Mouse (Mus musculus) lung, adult 2 months (tissue): Measurements from ENCODE around the gene Rps28. TPM values are rescaled to one million over a fixed set of nuclear protein-coding genes. Genes with fewer than 3 reads are reported as not detected.
"Not testable (repeated sequence)": the region's sequence is repeated elsewhere in the genome, so short reads cannot be mapped to it uniquely, and the experiment has no call there.

Source experiments
- DNase-seq: peaks from one replicate; pipeline ENCODE4 v3.0.0; 2022
- H3K4me1 ChIP-seq: fragments of 200-500 bp; 2 replicates; pipeline ENCODE4 v1.6.1; 2011; ENCODE audit warnings: low read length; ENCODE audit not compliant: control insufficient read depth, insufficient read depth
- H3K4me3 ChIP-seq: fragments of 200-500 bp; replicated peaks from 2 replicates; pipeline ENCODE3; 2011; ENCODE audit warnings: low read depth, mild to moderate bottlenecking, control low read depth, low read length; ENCODE audit errors: extremely low read depth
- CTCF ChIP-seq: fragments of 200-500 bp; IDR thresholded peaks from 2 replicates; pipeline ENCODE4 v1.5.1; 2011; ENCODE audit warnings: mild to moderate bottlenecking, low read length, control low read depth; ENCODE audit not compliant: insufficient read depth
- POLR2A ChIP-seq: fragments of 200-500 bp; IDR thresholded peaks from 2 replicates; pipeline ENCODE4 v1.6.1; 2011; ENCODE audit warnings: low read depth, mild to moderate bottlenecking, control low read depth, low read length, borderline replicate concordance; ENCODE audit errors: extremely low read depth
- WGBS: fragments of 180-500 bp; shearing (Covaris S2); methylation state at CpG from one replicate; pipeline ENCODE4 v1.1.7; 2018; 5-methylcytosine and 5-hydroxymethylcytosine counted together
- polyA plus RNA-seq: library from polyadenylated mRNA; depleted of rRNA; stranded (reverse); fragments of >200 nt; gene quantifications from 2 replicates; pipeline ENCODE4 v1.2.3, GENCODE M21; 2012

Rps28 gene
- polyA plus RNA-seq, 1 experiment: 506 TPM

DNA sequence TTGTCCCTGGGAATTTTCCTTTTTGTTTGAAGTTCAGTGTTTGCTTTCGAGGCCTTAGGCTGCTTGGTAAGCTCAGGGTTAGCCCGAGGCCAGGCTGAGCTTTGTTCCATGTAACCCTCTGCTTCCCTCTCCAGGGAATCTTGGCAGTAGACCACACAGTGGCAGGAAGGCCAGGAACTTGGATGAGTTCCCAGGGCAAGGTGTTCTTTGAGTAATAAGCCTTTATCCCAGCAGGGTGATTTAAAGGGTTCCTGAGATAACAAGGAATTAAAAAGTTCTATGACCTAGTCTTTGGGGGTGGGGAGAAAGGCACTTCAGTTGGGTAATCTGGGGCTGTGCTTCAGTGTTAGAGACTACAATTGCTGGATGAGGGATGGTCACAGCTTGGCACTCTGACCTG lies 4.5 kb upstream of the Rps28 start:
- TF ChIP-seq POLR2A: no peak
- TF ChIP-seq CTCF: no peak
- DNase-seq: peak; percentile 63
- Histone ChIP-seq H3K4me1 (peaks cover 7% of the 10 kb centered on the region), H3K4me3 (no peak overlapping the region)
- WGBS: 12% methylated on average over 2 of the region's 2 CpGs

DNA sequence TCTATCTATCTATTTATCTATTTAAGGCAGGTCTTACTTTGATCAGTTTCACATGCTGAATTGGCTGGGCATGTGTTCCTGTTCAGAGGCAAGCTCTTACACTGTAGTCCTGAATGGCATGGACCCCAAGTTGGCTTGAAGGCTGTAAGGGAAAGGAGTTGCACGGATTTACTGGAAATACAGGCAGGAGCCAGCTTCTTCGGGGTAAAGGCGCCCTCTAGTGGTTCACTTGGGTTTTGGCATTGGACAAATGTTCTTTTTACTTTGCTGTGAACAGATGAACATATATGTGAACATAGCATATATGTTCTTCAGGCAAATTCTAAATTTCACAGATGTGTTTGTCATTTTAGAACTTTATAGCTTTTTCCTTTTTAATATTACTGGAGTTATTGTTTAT lies 2.5 kb upstream of the Rps28 start:
- Histone ChIP-seq H3K4me1 (peaks cover 15% of the 10 kb centered on the region), H3K4me3 (no peak overlapping the region)
- WGBS: 1% methylated on average over 3 of the region's 3 CpGs
- peak; percentile 62 for DNase-seq
- peak; percentile 71 for TF ChIP-seq CTCF
- TF ChIP-seq POLR2A: no peak

DNA sequence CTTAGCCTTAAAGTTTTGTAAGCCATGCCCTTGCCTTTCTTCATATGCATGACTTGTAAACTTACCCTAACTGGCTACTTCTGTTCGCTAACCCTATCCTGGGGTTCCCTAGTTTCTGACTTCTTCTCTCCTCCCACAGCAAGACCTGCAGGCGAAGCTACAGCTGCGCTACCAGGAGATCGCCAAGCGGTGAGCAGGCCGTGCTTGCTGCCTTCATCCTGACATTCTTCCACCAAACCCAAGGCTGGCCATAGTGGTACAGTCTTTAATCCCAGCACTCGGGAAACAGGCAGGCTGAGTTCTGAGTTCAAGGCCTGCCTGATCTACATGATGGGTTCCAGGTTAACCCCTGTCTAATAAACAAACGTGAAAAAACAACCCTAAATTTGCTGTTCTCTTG lies 1.1 kb upstream of the Rps28 start:
- no peak for TF ChIP-seq POLR2A
- no peak for TF ChIP-seq CTCF
- H3K4me1 ChIP-seq: peaks cover 15% of the 10 kb centered on the region
- no peak overlapping the region for H3K4me3 ChIP-seq
- 81% methylated on average over 8 of the region's 8 CpGs for WGBS
- DNase-seq: no peak

DNA sequence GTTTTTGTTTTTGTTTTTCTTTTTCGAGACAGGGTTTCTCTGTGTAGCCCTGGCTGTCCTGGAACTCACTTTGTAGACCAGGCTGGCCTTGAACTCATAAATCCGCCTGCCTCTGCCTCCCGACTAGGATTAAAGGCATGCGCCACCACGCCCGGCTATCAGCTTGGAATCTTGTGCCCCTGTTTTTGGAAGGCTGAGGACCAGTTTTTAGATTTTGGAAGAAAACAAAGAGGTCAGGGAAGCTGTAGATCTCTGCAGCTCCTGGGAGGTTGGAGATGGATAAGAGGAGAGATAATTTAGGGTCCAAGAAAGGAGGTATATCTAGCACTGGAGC lies 602 bp upstream of the Rps28 start:
- 4% methylated on average over 6 of the region's 6 CpGs for WGBS
- DNase-seq: not testable (repeated sequence)
- peaks cover 15% of the 10 kb centered on the region for H3K4me1 ChIP-seq
- H3K4me3 ChIP-seq: peak overlapping the region; percentile 95

DNA sequence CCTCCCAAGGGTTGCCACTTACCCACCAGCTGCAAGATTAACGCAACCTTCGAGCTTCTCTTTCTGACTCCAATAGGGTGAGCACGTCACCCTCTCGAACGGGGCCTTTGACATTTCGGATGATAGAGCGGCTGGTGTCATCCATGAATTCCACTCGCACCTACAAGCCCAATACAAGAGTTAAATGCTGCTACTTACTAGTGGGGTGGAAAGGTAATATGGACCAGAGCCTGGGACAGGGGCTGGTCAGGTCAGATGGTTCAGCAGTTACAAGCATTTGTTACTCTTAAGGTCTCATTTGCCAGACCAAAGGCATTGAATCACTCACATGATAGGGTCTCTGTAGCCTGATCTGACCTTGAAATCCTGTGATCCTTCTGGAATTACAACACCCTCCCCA lies 1.2 kb downstream of the Rps28 start:
- WGBS: 51% methylated on average over 8 of the region's 8 CpGs
- Histone ChIP-seq H3K4me3 (peak overlapping the region; percentile 52), H3K4me1 (peaks cover 14% of the 10 kb centered on the region)
- not testable (repeated sequence) for DNase-seq

DNA sequence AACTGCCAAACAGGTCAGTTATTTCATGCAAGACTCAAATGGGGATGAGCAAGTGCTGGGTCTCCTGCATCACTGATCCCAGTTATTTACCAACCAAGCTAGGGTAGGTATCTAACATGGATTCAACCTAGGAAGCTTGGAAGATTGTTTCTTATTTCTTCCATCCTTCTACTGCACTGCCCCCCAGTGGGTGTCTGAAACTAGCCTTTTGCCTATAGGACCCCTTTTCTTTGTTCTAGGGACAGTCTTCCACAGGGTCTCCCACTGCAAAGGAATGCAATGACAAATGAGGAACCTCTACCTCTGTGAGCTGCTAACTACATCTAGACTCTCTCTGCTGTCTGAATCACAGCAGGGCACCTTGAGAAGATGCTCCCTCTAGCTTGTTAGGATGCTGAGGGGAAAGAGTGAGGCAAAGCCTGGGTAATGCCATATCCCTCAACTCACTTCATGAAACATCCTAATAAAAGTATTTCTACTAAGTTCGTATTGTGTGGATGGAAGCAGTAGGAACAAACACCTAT lies 1.9 kb downstream of the Rps28 start:
- no peak for DNase-seq
- WGBS: 69% methylated on average over 1 of the region's 1 CpGs
- Histone ChIP-seq H3K4me3 (no peak overlapping the region), H3K4me1 (peaks cover 17% of the 10 kb centered on the region)
- no peak for TF ChIP-seq POLR2A
- TF ChIP-seq CTCF: no peak

DNA sequence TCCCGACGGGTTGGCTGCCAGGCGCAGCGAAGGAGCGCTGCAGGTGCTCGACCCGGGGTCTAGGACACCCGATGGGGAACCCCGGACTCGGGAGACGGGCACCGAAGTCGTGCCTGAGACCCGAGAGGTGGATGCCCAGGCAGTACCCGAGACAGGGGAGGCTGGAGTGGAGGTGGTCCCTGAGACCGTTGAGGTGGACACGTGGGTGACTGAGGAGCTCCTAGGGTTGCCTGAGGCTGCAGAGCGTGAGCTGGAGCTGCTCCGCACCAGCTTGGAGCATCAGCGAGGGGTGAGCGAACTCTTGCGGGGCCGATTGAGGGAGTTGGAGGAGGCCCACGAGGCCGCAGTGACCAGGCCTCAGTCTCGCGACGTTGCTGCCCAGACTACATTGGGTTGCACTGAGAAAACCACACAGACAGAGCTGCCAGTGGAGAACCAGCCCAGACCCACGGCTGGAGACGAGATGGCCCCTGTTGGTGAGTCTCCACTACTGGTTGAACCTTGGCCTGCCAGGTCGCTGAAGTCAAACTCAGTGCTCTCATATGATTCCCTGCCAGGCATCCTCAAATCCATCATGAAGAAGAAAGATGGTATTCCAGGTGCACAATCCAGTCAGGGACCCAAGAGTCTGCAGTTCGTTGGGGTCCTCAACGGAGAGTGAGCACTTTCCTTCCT lies 6.3 kb downstream of the Rps28 start:
- peak overlapping the region; percentile 22 for H3K4me3 ChIP-seq
- DNase-seq: no peak
- 23% methylated on average over 33 of the region's 33 CpGs for WGBS

DNA sequence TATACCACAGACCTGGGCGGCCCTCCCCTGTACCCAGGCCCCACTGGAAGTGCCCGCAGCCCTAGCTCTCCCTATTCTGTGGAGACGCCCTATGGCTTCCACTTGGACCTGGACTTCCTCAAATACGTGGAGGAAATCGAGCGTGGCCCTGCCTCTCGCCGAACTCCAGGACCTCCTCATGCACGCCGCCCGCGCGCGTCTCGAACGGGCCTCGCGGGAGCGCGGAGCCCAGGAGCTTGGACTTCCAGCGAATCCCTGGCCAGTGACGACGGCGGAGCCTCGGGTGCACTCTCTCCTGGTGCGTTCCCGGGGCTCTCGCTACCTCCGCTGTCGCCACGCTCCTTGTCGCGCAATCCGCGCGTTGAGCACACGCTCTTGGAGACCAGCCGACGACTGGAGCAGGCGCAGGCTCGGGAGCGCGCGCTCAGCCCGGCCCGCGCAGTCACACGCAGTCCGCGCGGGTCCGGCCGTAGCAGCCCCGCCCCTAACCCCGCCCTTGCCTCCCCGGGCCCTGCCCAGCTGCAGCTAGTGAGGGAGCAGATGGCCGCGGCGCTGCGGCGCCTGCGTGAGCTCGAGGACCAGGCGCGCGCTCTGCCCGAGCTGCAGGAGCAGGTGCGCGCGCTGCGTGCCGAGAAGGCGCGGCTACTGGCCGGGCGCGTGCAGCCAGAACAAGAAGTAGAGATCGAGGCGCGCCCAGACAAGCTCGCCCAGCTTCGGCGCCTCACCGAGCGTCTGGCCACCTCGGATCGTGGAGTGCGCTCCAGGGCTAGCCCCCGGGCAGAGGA lies 7.0 kb downstream of the Rps28 start:
- DNase-seq: peak; percentile 86
- TF ChIP-seq POLR2A (peak; percentile 68; the same call in 1 of the 2 replicates), CTCF (no peak)
- H3K4me3 ChIP-seq: peak overlapping the region; percentile 64
- peaks cover 29% of the 10 kb centered on the region for H3K4me1 ChIP-seq
- under 1% methylated on average over 89 of the region's 89 CpGs for WGBS

More for the DNA sequence above, 6.3 kb downstream of the Rps28 start:
- H3K4me1 ChIP-seq: peaks cover 29% of the 10 kb centered on the region
- peak; percentile 24; the same call in 1 of the 2 replicates for TF ChIP-seq POLR2A
- no peak for TF ChIP-seq CTCF

DNA sequence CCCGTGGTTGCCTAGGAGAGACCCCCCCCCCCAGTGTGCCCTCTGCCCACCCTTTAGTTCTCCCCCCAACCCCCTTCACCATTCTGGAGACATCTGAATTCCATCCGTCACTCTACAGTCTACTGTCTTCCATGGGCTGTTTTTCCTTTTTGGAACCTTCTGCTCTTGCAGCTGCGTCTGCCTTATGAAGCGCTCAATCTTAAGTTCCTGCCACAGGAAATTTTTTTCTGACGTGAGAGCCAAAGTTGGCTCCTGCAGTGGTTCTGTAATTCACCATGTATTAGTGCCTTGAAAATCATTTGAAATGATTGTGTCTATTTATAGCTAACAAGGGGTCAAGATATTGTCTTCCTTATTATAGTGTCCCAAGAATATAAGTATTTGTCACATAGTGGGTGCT lies 7.8 kb downstream of the Rps28 start:
- WGBS: 24% methylated on average over 5 of the region's 5 CpGs
- H3K4me3 ChIP-seq: peak overlapping the region; percentile 64
- no peak for DNase-seq

DNA sequence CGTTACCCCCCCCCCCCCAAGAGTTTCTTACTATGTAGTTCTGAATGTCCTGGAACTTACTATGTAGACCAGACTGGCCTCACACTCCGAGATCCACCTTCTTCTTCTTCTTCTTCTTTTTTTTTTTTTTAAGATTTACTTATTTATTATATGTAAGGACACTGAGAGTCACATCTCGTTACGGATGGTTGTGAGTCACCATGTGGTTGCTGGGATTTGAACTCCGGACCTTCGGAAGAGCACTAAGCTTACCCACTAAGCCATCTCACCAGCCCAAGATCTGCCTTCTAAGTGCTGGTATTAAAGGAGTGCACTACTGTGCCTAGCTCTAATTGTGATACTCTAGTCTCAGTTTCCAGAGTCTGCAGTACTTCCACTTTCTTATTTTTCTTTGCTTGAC lies 9.0 kb downstream of the Rps28 start:
- TF ChIP-seq POLR2A (no peak), CTCF (no peak)
- no peak overlapping the region for H3K4me3 ChIP-seq
- DNase-seq: no peak
- 79% methylated on average over 6 of the region's 6 CpGs for WGBS
- peaks cover 33% of the 10 kb centered on the region for H3K4me1 ChIP-seq

More for the DNA sequence above, 7.8 kb downstream of the Rps28 start:
- peaks cover 33% of the 10 kb centered on the region for H3K4me1 ChIP-seq
- no peak for TF ChIP-seq CTCF
- no peak for TF ChIP-seq POLR2A
